Mouse (Mus musculus): Measurements from ENCODE around the gene Rxfp3. TPM values are rescaled to one million over a fixed set of nuclear protein-coding genes. Genes with fewer than 3 reads are reported as not detected.
A peak's percentile ranks its signal among the peaks of the same experiment; 100 is the strongest.

Rxfp3 gene
- not detected in 2 replicates for polyA plus RNA-seq (2012; ENCODE audit: insufficient read depth, low replicate concordance)

DNA sequence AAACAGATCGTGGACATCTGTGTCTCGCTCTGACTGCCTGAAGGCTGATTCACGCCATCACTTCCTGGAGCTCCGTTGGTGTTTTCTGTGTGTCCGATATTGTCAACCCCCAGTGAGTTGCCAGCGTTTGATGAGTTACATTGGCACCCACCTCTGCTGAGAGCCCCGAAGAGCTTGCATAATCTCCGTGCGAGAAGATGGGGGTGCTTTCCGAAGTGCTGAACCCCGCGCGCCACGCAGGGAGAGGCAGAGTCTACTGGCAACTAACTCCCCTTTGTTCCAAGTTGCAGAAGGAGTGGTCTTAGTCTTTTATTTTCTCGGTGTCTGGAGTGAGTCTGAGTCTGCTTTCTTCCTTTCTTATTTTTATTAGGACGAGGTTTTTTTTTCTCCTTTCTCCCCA lies at the start of gene Rxfp3:
TSS of gene Rxfp3 (minus strand) at position 281 of the 400 bp plus-strand sequence.
- Histone ChIP-seq H3K27me3 (replicated peaks) (peaks cover 58% of the 10 kb centered on the region), H3K4me1 (peaks cover 28% of the 10 kb centered on the region), H3K36me3 (replicated peaks; ENCODE audit: low read length) (no peaks in the 10 kb centered on the region), H3K9me3 (no peaks in the 10 kb centered on the region), H3K4me3 (replicated peaks) (peak within 1 kb of the TSS; percentile 88)
- TF ChIP-seq GATA1 (IDR thresholded peaks at IDR 0.05; ENCODE audit: borderline replicate concordance, low read length) (no peak), FLI1 (IDR thresholded peaks at IDR 0.05; ENCODE audit: low read length) (no peak)

DNA sequence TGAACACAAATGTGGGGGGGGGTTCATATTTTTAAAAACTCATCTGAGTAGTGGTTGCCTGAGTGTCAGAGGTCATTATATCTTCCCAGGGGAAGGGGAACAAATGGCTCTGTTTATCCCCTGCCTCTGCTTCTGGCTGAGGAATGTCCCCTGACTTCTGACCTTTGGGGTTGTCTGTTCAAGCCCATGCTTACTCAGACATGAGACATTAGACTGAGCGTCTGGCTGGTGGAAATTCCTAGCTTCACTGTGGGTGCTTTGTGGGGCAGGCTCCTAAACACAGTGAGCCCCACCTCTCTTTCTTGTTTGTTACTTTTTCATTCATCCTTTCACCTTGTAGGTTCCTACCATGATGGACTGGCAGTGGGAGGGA lies 47.2 kb upstream of the Rxfp3 start:
- H3K27me3 ChIP-seq (replicated peaks): peaks cover 2% of the 10 kb centered on the region
- H3K4me3 ChIP-seq (replicated peaks): no peak overlapping the region
- TF ChIP-seq FLI1 (IDR thresholded peaks at IDR 0.05; ENCODE audit: low read length) (no peak), GATA1 (IDR thresholded peaks at IDR 0.05; ENCODE audit: borderline replicate concordance, low read length) (no peak)
- no peaks in the 10 kb centered on the region for H3K36me3 ChIP-seq (replicated peaks; ENCODE audit: low read length)
- no peaks in the 10 kb centered on the region for H3K4me1 ChIP-seq
- no peaks in the 10 kb centered on the region for H3K9me3 ChIP-seq

DNA sequence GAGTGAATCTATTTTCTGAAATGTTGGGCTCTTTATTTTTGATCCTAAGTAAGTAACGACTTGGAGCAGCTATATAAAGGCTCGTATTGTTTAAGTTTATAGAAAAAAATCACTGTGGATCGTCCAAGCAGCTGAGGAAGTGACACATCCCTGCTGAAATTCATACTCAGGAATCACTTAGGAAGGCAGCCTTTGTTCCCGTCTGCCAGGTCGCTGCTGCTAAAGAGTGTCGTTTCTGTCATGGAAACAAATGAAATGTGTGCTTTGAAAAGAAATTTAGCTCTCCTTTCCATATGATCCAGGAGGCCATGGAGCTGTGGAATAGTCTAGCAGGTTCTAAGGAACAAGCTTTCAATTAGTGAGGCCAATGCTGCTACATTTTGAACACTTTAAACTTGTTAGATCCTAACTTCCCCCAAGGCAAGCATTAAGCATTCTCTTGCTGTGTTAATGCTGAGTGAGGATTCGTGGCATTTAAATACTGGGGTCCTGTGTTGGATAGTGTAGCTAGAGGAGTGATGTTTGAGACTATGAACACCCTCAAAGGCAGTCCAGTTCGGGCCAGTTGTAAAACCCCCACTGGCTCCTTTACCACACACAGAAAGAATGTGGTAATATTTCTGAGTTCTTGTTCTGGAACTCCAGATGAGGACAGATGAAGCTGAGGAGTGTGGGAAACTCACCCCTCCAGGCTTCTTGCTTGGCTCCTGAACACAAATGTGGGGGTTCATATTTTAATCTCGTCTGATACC lies 46.6 kb upstream of the Rxfp3 start:
- Histone ChIP-seq H3K4me3 (replicated peaks) (no peak overlapping the region), H3K9me3 (no peaks in the 10 kb centered on the region)
- TF ChIP-seq FLI1 (IDR thresholded peaks at IDR 0.05; ENCODE audit: low read length): no peak
- no peak for TF ChIP-seq GATA1 (IDR thresholded peaks at IDR 0.05; ENCODE audit: borderline replicate concordance, low read length)

DNA sequence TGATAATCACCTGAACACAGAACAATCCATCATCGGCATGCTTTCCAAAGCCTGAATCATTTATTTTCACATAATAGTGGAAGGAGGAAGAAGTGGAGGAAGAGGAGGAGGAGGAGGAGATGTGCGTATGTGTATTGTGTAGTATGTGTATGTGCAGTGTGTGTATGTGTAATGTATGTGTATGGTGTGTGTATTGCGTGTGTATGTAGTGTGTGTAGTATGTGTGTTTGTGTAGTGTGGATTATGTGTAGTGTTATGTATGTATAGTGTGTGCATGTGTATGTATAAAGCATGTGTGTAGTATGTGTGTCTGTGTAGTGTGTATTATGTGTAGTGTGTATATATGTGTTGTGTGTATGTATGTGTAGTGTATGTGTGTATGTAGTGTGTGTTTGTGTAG lies 45.9 kb upstream of the Rxfp3 start:
- Histone ChIP-seq H3K4me3 (replicated peaks) (peak overlapping the region; percentile 5), H3K27me3 (replicated peaks) (peaks cover 2% of the 10 kb centered on the region), H3K9me3 (no peaks in the 10 kb centered on the region), H3K4me1 (no peaks in the 10 kb centered on the region), H3K36me3 (replicated peaks; ENCODE audit: low read length) (no peaks in the 10 kb centered on the region)
- no peak for TF ChIP-seq GATA1 (IDR thresholded peaks at IDR 0.05; ENCODE audit: borderline replicate concordance, low read length)
- TF ChIP-seq FLI1 (IDR thresholded peaks at IDR 0.05; ENCODE audit: low read length): no peak

More for the DNA sequence above, 46.6 kb upstream of the Rxfp3 start:
- Histone ChIP-seq H3K27me3 (replicated peaks) (peaks cover 2% of the 10 kb centered on the region), H3K36me3 (replicated peaks; ENCODE audit: low read length) (no peaks in the 10 kb centered on the region), H3K4me1 (no peaks in the 10 kb centered on the region)

DNA sequence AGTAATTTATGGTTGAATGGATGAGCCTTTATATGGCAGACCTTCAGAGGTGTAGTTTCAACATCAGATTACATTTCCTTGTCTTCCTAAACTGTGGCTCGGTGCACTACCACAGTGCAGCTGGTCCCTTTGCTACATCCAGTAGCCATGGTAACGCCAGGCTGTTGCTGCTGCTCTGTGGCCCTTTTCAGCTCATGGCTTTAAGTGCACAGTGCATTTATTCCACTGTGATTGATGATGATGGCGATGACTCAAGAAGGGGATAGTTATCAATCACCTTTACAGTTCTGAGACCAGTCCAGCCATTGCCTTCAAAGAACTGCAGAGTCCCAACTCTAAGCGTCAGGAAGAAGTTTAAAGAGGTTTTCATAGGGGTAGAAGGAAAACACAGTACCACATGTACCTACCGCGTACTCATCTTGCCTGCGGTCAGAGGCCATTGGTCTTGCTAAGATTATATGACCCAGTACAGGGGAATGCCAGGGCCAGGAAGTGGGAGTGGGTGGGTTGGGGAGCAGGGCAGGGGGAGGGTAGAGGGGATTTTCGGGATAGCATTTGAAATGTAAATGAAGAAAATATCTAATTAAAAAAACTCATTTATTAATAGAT lies 45.3 kb upstream of the Rxfp3 start:
- TF ChIP-seq GATA1 (IDR thresholded peaks at IDR 0.05; ENCODE audit: borderline replicate concordance, low read length) (no peak), FLI1 (IDR thresholded peaks at IDR 0.05; ENCODE audit: low read length) (no peak)
- Histone ChIP-seq H3K4me1 (no peaks in the 10 kb centered on the region), H3K27me3 (replicated peaks) (peaks cover 2% of the 10 kb centered on the region)

DNA sequence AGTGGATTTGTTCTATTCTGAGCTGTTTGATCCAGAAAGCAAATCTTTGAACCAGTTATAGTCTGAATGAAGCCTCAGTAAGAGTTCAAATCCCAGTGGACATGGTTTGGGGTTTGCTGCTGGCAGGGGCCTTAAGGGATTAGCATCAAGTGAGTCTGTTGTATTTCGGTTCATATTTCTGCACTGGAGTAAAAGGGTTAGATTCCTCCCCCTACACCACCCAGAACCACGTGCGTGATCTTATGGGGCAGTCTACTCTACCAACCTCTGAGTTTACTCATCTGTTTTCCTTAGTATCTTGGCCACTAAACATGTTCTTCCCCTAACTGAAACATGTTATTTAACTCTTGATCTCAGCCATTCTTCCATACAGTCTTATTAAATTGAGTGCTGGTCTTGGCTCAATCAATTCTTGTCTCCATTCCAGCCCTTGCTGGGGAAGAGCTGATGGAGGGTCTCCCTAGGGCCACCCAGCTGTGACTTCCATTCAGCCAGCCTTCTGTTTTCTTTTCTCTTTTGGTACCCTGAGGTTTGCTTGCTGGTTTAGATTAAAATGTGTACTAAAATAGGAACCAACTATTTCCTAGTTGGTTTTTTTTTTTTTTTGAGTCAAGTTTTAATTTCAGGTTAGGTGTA lies 38.1 kb upstream of the Rxfp3 start:
- no peaks in the 10 kb centered on the region for H3K9me3 ChIP-seq
- H3K4me1 ChIP-seq: no peaks in the 10 kb centered on the region
- no peaks in the 10 kb centered on the region for H3K36me3 ChIP-seq (replicated peaks; ENCODE audit: low read length)
- no peaks in the 10 kb centered on the region for H3K27me3 ChIP-seq (replicated peaks)
- H3K4me3 ChIP-seq (replicated peaks): no peak overlapping the region
- TF ChIP-seq GATA1 (IDR thresholded peaks at IDR 0.05; ENCODE audit: borderline replicate concordance, low read length): no peak
- no peak for TF ChIP-seq FLI1 (IDR thresholded peaks at IDR 0.05; ENCODE audit: low read length)

More for the DNA sequence above, 45.3 kb upstream of the Rxfp3 start:
- Histone ChIP-seq H3K36me3 (replicated peaks; ENCODE audit: low read length) (no peaks in the 10 kb centered on the region), H3K9me3 (no peaks in the 10 kb centered on the region), H3K4me3 (replicated peaks) (no peak overlapping the region)

DNA sequence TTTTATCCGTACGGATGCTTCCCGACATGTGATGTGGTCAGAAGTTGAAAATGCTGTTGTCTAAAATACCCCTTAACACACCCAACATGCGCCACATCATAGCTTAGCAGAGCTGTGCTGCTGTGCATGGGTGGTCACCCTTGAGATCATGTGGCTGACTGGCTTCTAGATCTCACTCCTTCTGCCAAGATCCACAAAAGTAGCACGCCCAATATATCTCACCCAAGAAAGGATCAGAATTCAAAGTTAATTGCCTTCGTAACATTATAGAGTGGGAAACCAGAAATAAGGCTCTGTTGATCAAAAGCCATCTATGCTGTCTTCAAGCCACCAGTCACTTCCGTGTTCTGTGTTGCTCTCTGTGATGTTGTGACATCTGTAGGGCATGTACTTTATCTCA lies 30.1 kb upstream of the Rxfp3 start:
- Histone ChIP-seq H3K9me3 (no peaks in the 10 kb centered on the region), H3K4me1 (peaks cover 14% of the 10 kb centered on the region), H3K27me3 (replicated peaks) (peaks cover 19% of the 10 kb centered on the region), H3K4me3 (replicated peaks) (no peak overlapping the region), H3K36me3 (replicated peaks; ENCODE audit: low read length) (no peaks in the 10 kb centered on the region)
- TF ChIP-seq GATA1 (IDR thresholded peaks at IDR 0.05; ENCODE audit: borderline replicate concordance, low read length) (no peak), FLI1 (IDR thresholded peaks at IDR 0.05; ENCODE audit: low read length) (no peak)

DNA sequence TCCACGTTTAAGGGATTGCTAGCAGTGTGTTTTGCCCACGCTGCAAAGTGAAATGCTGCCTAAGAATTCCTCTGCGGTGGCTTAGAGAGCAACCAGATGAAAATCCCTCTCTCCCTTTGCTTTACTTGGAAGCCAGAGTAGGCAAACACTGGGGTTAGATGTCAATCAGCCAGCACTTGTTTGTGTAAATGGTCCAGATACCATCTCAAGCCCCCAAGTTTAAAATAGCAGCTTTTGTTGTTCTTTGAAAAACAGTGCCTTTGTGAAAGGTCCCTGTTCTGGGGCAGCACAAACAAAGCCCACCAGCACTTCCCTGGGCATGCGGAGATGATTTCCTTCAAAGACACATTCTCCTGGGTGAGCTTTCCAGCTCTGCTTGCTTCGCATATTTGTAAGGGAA lies 28.5 kb upstream of the Rxfp3 start:
- no peaks in the 10 kb centered on the region for H3K9me3 ChIP-seq
- no peak for TF ChIP-seq FLI1 (IDR thresholded peaks at IDR 0.05; ENCODE audit: low read length)
- no peak for TF ChIP-seq GATA1 (IDR thresholded peaks at IDR 0.05; ENCODE audit: borderline replicate concordance, low read length)
- peaks cover 14% of the 10 kb centered on the region for H3K4me1 ChIP-seq
- no peak overlapping the region for H3K4me3 ChIP-seq (replicated peaks)
- peaks cover 21% of the 10 kb centered on the region for H3K27me3 ChIP-seq (replicated peaks)
- no peaks in the 10 kb centered on the region for H3K36me3 ChIP-seq (replicated peaks; ENCODE audit: low read length)

DNA sequence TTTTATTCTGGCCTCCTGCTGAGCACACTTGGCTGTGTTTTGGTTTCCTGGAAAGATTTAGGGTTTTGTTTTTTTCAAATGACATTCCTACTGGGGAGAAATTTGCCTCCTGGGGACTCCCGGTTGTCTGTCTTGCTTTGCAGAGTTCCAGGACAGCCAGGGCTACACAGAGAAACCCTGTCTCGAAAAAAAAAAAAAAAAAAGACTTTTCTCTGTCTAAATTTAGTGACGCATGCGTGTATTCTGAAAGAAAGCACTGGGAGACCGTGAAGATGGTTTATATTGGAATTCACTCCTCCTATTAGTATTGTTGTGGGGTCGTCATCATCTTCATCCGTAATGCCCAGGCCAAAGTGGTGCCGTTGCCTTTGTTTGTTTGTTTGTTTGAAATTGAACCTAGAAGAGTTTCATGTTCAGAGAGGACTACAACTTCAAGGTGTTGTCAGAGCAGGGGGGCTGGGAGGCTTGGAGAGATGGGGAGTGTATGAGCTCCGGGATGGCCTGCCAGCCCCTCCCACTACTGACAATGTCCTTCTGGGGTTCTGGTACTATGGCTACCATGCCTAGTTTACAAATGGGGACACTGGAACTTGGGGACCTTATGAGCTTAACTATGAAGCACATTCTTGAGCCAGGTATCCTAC lies 27.9 kb upstream of the Rxfp3 start:
- Histone ChIP-seq H3K4me3 (replicated peaks) (no peak overlapping the region), H3K9me3 (no peaks in the 10 kb centered on the region), H3K4me1 (peaks cover 14% of the 10 kb centered on the region), H3K27me3 (replicated peaks) (peaks cover 21% of the 10 kb centered on the region), H3K36me3 (replicated peaks; ENCODE audit: low read length) (no peaks in the 10 kb centered on the region)
- TF ChIP-seq FLI1 (IDR thresholded peaks at IDR 0.05; ENCODE audit: low read length) (no peak), GATA1 (IDR thresholded peaks at IDR 0.05; ENCODE audit: borderline replicate concordance, low read length) (no peak)

All from megakaryocyte, embryonic 14.5 days (primary cell).